Mouse (Mus musculus) gastrocnemius, postnatal 36 days (tissue): ENCODE results near the gene Nup50. TPM values are rescaled to one million over a fixed set of nuclear protein-coding genes. Genes with fewer than 3 reads are reported as not detected.
A peak's percentile ranks its signal among the peaks of the same experiment; 100 is the strongest.

Experiments used
- DNase-seq, 2 experiments: peaks; one replicate each; pipeline ENCODE4 v3.0.0; 2022
- intact Hi-C: fragments of 180-260 bp; cut with DNase I; formaldehyde crosslinking; loops from one replicate; pipeline ENCODE4 v1.15.1; 2025
- microRNA-seq, 2 experiments: library from miRNA; unstranded; fragments of <30 nt; microRNA quantifications; one replicate each; pipeline ENCODE4 v1.2.0; 2021
- total RNA-seq, 2 experiments: library from RNA; stranded (reverse); gene quantifications; 2 replicates each; pipeline ENCODE4 v1.2.3; 2021

The Nup50 gene
- total RNA-seq, 2 experiments from 2014 or later: 12.4 to 14.8 TPM

- DNase-seq: peak in 1 of 2 experiments; percentile 47
- intact Hi-C loops: loop anchor here (5.0 kb wide), 1 partner anchor 135 kb away; no protein-coding TSS in a partner anchor
Measured at GRCm38 (mm10) chr15:84987020-84987815, 64.0 kb downstream of the Nup50 start.

- intact Hi-C loops: loop anchor here (5.0 kb wide), 1 partner anchor 136 kb away; no protein-coding TSS in a partner anchor
- peak; percentile 85 to 89 for DNase-seq
Measured at GRCm38 (mm10) chr15:84987874-84988825, 64.9 kb downstream of the Nup50 start, which contains the start of gene 5031439G07Rik. Gene 5031439G07Rik, minus strand, starts transcription at chr15:84988551.

- intact Hi-C loops: loop anchor here (5.0 kb wide), 1 partner anchor 137 kb away; no protein-coding TSS in a partner anchor
- no peak for DNase-seq
Measured at GRCm38 (mm10) chr15:84989098-84989497, 65.9 kb downstream of the Nup50 start.

DNA sequence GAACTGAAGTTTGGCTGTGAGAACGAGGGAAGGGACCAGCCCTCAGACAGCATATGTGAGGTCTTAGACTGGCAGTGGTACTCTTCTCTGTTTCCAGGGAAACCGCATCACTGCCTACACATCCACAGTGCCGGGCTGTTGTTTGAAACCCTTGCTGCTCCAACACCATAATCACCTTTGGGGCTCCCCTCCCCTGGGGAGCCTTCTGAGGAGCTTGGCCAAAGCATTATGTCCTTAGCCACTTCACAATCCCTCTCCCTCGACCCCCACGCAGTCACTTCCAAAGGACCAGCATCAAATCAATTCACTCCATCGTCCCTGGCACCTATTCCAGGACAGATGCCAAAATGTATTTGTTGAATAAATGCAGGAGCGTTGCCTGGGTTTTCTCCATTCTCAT, 66.6 kb downstream of the Nup50 start:
- intact Hi-C loops: loop anchor here (5.0 kb wide), 2 partner anchors 62 to 137 kb away; no protein-coding TSS in a partner anchor
- no peak for DNase-seq

Small RNA genes lying within 50 kb of the gene (microRNA-seq; reads per million reads assigned to microRNA genes)
- 66.8 to 73.4 reads per million in 2 experiments for gene Mir1249

Other genes starting within 250 kb of the Nup50 start
- under 1 TPM; 0.17 to 0.38 TPM for gene Arhgap8, start 203.4 kb upstream of the Nup50 start, total RNA-seq
- gene Phf21b, start 67.4 kb upstream of the Nup50 start, total RNA-seq: under 1 TPM; 0.43 to 0.49 TPM
- under 1 TPM; 0.22 to 0.33 TPM for gene Gm29666, start 3.4 kb upstream of the Nup50 start, total RNA-seq
- 10 to 100 TPM; 78.0 to 86.5 TPM for gene 5031439G07Rik, start 65.1 kb downstream of the Nup50 start, total RNA-seq
- gene Upk3a, start 93.7 kb downstream of the Nup50 start, total RNA-seq: not detected
- gene Fam118a, start 105.5 kb downstream of the Nup50 start, total RNA-seq: 1 to 10 TPM; 3.9 to 5.4 TPM
- not detected for gene Smc1b, start 208.6 kb downstream of the Nup50 start, total RNA-seq
- gene Ribc2, start 208.7 kb downstream of the Nup50 start, total RNA-seq: not detected